Mouse (Mus musculus) G1E (cell line): ENCODE data around the gene Camkmt.

Source experiments
- CTCF ChIP-seq: IDR thresholded peaks from 2 replicates; pipeline ENCODE4 v1.5.1; 2012; ENCODE audit warnings: low read depth, low read length, inconsistent platforms, mixed read lengths
- GATA1 ChIP-seq: IDR thresholded peaks from 2 replicates; pipeline ENCODE4 v1.6.1; 2012; ENCODE audit warnings: borderline replicate concordance, low read length, inconsistent platforms, mixed read lengths
- POLR2AphosphoS5 ChIP-seq: IDR thresholded peaks from 2 replicates; pipeline ENCODE4 v1.6.1; 2012; ENCODE audit warnings: low read depth, low read length, inconsistent platforms; ENCODE audit not compliant: insufficient replicate concordance
- TAL1 ChIP-seq: conservative IDR thresholded peaks from 2 replicates; pipeline ENCODE4 v1.6.1; 2012; ENCODE audit warnings: low read depth, low read length, inconsistent platforms, mixed read lengths

GRCm38 (mm10) chr17:85170541-85171255 is 80.3 kb downstream of the Camkmt start:
- TF ChIP-seq CTCF = no peak
- TF ChIP-seq GATA1 = no peak
- no peak for TF ChIP-seq TAL1
- no peak for TF ChIP-seq POLR2AphosphoS5
